Mouse (Mus musculus): ENCODE measurements around the gene Zfp593. TPM values are rescaled to one million over a fixed set of nuclear protein-coding genes. Genes with fewer than 3 reads are reported as not detected.

Zfp593 gene
- polyA plus RNA-seq, 2 experiments from 2014 or later: 4.3 to 6.8 TPM

- no peak for ATAC-seq
Measured at GRCm38 (mm10) chr4:134222793-134223600, 22.4 kb downstream of the Zfp593 start.

DNA sequence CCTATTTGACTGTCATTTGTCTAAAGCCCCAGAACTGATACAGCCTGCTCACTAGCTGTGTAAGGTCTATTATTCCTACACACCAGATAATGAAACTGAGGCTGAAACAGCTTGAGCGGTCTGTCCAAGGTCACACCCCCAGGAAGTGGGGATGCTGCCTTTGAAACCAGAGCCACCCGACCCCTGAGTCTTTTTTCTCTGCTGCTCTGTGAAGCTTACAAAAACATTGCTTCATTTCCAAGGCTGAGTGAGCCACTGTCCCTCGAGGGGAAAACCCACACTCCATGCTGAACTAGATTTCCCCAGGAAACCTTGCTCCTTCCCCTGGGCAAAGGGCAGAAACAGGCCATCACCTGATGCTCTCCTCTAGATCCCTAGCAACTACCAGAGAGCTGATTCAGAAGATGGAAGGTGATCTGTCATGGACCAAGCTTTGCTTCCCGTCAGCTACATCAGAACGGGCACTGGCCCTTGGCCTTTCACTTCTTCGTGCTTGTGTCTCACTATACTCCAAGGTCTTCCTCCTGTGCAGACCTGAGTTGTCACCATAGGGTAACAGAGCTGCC, 38.8 kb downstream of the Zfp593 start:
- no peak for ATAC-seq

DNA sequence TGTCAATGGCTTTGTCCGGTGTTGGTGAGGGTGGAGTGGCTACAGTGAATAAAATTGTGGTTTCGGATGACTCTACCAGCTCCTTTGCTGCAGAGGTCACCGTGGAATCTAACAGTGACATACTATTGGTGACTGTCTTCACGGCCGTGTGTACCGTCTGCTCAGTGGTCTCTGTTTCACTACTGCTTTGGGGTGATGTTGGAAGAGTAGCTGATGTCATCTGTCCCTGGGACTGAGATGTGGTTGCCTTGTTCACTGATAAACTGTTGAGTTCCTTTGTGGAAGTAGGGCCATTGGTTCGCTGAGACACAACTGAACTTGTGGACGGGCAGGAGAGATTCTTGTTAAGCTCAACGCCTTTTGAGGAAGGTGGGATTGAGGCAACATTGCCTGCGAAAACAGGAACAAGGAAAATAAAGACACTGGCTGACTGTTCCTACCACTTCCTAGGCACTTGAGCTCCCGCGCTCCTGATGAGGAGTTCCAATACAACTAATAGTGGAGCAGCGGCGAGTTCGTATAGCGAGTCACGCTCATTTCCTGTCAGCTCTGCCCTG, 42.0 kb downstream of the Zfp593 start:
- no peak for ATAC-seq

GRCm38 (mm10) chr4:134202904-134203303, 42.5 kb downstream of the Zfp593 start, which contains the start of gene Gm7534:
Gm7534 (minus strand) TSS chr4:134203004.
- ATAC-seq: no peak

- ATAC-seq: no peak
Measured at GRCm38 (mm10) chr4:134199371-134199770, 46.0 kb downstream of the Zfp593 start.

Other genes starting within 250 kb of the Zfp593 start
- gene Dhdds, start 244.7 kb downstream of the Zfp593 start, polyA plus RNA-seq (2017; shearing (Covaris generic)): 10 to 100 TPM; 23.5 to 24.3 TPM
- not detected for gene Lin28a, start 226.8 kb downstream of the Zfp593 start, polyA plus RNA-seq (2017; shearing (Covaris generic))
- gene Zfp683, start 191.8 kb downstream of the Zfp593 start, polyA plus RNA-seq (2017; shearing (Covaris generic)): 1 to 10 TPM in 1 of 2 experiments, under 1 TPM in 1; 0.85 to 1.3 TPM
- gene Crybg2, start 184.8 kb downstream of the Zfp593 start, polyA plus RNA-seq (2017; shearing (Covaris generic)): 10 to 100 TPM; 20.9 to 28.2 TPM
- 1,000 to 10,000 TPM; 2,918 to 3,094 TPM for gene Cd52, start 150.5 kb downstream of the Zfp593 start, polyA plus RNA-seq (2017; shearing (Covaris generic))
- gene Ubxn11, start 143.0 kb downstream of the Zfp593 start, polyA plus RNA-seq (2017; shearing (Covaris generic)): 10 to 100 TPM; 31.2 to 54.2 TPM
- 1,000 to 10,000 TPM in 1 of 2 experiments, 100 to 1,000 TPM in 1; 977 to 1,004 TPM for gene Sh3bgrl3, start 116.8 kb downstream of the Zfp593 start, polyA plus RNA-seq (2017; shearing (Covaris generic))
- 100 to 1,000 TPM in 1 of 2 experiments, 10 to 100 TPM in 1; 72.5 to 166 TPM for gene Cep85, start 58.5 kb downstream of the Zfp593 start, polyA plus RNA-seq (2017; shearing (Covaris generic))
- not detected for gene Gm7534, start 42.6 kb downstream of the Zfp593 start, polyA plus RNA-seq (2017; shearing (Covaris generic))
- gene Catsper4, start 18.2 kb downstream of the Zfp593 start, polyA plus RNA-seq (2017; shearing (Covaris generic)): not detected
- gene Cnksr1, start 7.2 kb downstream of the Zfp593 start, polyA plus RNA-seq (2017; shearing (Covaris generic)): not detected
- 1 to 10 TPM in 1 of 2 experiments, not detected in 1; 3.7 TPM for gene E130218I03Rik, start 1.9 kb downstream of the Zfp593 start, polyA plus RNA-seq (2017; shearing (Covaris generic))
- gene Gm30191, start 1.3 kb upstream of the Zfp593 start, polyA plus RNA-seq (2017; shearing (Covaris generic)): not detected
- gene Grrp1, start 8.5 kb upstream of the Zfp593 start, polyA plus RNA-seq (2017; shearing (Covaris generic)): not detected
- 10 to 100 TPM; 20.7 to 24.2 TPM for gene Pdik1l, start 42.3 kb upstream of the Zfp593 start, polyA plus RNA-seq (2017; shearing (Covaris generic))
- not detected for gene Trim63, start 69.5 kb upstream of the Zfp593 start, polyA plus RNA-seq (2017; shearing (Covaris generic))
- under 1 TPM; 0.19 TPM for gene Slc30a2, start 97.6 kb upstream of the Zfp593 start, polyA plus RNA-seq (2017; shearing (Covaris generic))
- 1 to 10 TPM; 2.2 to 2.3 TPM for gene Extl1, start 138.3 kb upstream of the Zfp593 start, polyA plus RNA-seq (2017; shearing (Covaris generic))
- 1 to 10 TPM in 1 of 2 experiments, under 1 TPM in 1; 0.30 to 2.4 TPM for gene Pafah2, start 150.7 kb upstream of the Zfp593 start, polyA plus RNA-seq (2017; shearing (Covaris generic))
- gene Stmn1, start 222.7 kb upstream of the Zfp593 start, polyA plus RNA-seq (2017; shearing (Covaris generic)): 100 to 1,000 TPM in 1 of 2 experiments, 10 to 100 TPM in 1; 80.7 to 125 TPM

Measured in CD4-positive, CD25-positive, alpha-beta regulatory T cell, adult 4 months (primary cell).